Mouse (Mus musculus) embryo, embryonic 11.5 days (tissue): ENCODE data around the gene Cacnb2.

Experiments
- DNase-seq: peaks from one replicate; pipeline ENCODE4 v3.0.0-alpha.2; 2012; ENCODE audit warnings: low read depth, low spot score

Gene Cacnb2

DNA sequence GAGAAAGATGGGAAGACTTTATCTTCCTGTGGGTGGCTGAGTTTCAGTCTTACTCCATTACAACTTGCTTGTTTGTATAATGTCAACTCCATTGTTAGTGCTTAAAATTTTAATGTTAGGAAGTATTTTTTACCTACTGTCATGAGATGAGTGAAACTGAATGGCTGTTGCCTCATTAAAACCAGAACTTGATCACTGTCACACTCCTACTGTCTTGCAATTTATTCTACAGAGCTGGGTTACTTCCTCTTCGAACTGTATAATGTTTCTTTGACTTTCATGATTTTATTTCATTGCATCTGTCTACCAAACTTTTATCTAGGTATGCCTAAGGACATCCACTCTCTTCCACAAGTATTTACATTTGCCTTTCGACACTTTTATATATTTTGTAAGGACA, 358.6 kb downstream of the Cacnb2 start:
- DNase-seq = no peak

DNA sequence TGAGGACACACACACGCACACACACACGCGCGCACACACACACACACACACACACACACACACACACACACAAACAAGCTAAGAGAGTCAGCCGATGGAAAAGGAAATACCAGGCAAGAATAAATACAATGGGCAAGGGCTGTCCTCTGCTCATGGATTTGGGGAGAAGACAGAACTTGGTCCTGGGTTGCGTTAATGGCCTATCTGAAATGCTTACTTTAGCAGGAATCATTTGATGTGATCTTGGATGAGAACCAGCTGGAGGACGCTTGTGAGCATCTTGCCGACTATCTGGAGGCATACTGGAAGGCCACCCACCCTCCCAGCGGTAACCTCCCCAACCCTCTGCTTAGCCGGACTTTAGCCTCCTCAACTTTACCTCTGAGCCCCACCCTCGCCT, 381.1 kb downstream of the Cacnb2 start:
- DNase-seq = no peak

DNA sequence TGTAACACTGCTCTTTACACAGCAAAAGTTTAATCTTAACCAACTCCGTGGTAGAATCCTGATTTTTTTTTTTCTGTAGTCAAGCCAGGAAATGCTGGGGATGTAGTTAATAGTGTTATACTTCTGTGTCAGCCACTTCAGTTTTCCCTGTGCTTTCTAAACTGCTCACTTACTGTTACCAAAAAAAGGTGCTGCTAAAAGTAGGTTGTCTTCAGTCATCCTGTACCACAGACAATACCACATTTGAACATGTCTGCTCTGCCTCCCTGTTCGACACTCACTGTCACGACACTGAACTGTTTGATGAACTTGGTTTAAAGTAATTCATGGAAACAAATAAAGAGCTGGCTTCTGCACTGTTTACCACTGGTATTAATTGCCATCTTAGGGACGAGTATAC, 385.6 kb downstream of the Cacnb2 start:
- DNase-seq = no peak

DNA sequence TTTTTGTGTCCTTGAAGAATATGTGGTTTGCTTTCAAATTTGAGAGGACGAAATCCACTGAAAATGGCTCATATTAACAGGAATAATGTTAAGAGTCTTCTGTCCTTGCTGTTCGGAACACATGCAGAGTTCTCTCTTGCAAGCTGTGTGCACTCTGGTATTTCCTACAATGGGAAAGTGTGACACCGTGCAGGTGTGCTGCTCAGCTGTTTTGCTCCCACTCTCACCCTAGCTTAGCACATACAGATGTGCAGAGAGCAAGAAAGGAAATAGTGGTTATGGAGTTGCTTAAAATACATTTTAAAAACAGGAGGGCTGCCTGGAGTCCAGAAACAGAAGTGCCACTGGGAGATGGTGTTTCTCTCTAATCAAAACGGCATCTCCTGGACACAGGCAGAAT, 386.5 kb downstream of the Cacnb2 start:
- DNase-seq = no peak

DNA sequence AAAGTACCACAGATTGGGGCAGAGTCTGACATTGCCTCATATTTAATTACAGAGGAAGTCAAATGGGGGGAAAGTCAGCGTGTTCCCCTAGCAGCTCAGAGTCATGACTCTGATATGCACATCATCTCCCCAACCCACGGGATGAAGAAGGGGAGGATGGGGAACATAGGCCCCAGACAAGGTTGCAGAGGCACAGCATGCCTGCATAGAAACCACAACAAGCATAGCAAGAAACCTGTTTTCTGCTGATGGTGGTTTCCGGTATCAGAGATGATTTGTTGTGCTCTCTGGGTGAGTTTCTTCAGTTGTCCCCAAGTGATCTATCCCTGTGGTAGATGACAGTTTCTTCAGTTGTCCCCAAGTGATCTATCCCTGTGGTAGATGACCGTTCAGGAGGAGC, 389.6 kb downstream of the Cacnb2 start:
- no peak for DNase-seq

DNA sequence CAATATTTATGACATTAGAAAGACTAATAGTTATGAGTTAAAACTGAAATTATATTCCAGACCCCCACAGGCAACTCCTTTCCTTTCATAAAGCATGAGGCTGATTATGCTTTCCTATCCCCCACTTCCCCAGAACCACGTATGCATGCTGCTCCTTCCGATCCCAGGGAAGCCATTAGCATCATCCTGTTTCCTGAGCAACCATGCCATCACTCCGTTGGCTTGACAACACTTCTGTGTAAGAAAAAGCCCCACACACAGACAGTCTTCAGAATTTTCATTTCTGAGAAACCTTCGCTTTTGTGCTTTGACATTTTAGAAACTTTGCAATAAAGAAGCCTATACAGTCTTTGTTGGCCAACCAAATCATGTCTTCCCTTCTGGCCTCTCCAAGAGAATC, 393.1 kb downstream of the Cacnb2 start:
- no peak for DNase-seq

DNA sequence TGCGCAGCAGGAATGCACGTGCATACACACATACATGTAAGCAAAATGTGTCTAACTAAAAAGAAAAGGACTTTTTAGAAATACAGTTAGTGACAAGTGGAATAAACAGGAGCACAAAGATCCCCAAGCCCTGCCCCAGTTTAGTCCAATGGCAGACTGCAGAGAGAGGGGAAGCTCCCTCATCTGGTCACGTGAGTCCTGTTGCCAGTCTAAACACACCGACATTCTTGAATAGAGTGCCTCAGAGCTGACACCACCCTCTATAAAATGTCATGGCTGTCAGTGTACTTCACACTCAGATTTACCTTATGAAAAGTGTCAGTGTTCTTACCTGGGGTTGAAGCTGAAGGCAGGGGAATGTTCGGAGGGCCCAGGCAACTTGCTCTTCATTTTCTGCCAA, 394.9 kb downstream of the Cacnb2 start:
- DNase-seq = no peak

DNA sequence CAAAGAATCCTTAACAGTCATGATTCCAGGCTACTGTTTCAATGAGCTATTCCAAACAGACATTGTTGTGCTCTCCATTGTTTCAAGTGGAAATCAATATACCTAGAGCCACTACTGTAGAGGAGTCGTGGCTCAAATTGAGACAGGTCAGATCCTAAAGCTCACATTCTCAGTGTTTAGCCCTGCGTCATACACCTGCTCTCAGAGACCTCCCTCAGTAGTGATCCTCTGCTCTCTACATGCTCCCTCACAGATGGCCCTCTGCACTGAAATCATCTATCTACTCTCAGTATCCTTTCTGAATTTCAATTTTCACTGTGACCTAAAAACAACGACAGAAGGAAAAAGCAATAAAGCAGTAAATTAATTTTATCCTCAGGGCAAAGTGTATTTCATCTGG, 404.6 kb downstream of the Cacnb2 start:
- DNase-seq = no peak

DNA sequence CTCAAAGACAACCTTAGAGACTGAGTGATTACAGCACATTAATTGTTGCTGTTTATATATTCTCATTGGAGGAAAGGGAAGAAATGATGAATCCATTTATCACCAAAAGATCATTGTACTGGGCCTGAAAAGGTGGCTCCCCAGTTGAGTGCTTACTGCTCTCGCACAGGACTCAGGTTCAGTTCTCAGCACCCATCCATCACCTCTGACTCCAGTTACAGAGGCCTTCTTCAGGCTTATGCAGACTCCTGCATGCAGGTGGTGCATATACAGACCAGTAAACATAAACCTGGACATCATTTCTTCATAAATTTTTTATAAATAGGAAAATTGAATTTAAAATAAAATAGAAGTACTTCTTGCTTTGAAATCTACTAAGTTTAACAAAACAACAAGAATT, 405.2 kb downstream of the Cacnb2 start:
- no peak for DNase-seq

DNA sequence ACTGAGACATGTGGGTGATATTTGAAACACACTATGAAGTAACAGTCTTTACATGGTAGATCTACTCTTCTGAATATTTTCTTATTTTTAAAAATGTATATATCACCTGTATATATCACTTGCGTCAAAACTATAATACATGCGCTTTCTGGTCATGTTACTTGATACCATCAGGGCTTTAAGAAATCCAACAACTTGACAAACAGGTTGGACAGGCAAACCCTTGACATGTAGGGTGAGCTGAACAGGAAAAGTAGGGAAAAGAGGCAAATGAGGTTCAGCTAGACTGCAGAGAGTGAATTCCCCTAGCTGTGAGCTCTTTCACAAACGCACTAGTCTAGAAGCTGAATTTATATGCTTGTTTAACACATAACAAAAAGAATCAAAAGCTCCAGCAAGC, 423.9 kb downstream of the Cacnb2 start:
- DNase-seq = no peak

DNA sequence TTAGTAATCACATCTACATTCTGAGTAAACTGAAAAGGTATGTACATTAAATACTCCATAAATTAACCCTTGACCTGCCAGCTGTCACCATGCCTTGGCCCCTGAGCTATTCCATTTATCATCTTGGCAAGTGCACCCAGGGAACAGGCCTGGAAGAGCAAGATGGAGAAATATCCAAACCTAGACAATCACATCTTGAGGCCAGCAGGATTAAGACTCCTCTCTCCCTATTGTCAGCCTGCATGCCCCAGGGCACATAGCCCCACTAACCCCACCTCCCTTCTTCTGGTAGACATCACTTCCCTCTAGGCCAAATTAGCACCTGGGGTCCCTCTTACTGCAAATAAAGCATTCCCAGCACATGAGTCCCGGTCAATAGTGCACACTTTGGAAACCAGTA, 424.9 kb downstream of the Cacnb2 start:
- no peak for DNase-seq
